ENCODE assay signal across 8 mouse cellular contexts in genomic region chrX:144319366-144319765, GRCm38 (mm10). TPM values are rescaled to one million over a fixed set of nuclear protein-coding genes. Genes with fewer than 3 reads are reported as not detected.
A peak's percentile ranks its signal among the peaks of the same experiment; 100 is the strongest.
DNase-seq lines count a peak whose midpoint lies in the region; ATAC-seq and TF ChIP-seq lines count a peak whose summit lies in the region.

No protein-coding gene starts in this region.

- ATAC-seq in kidney, embryonic 15.5 days (replicated peaks; ENCODE audit: low FRiP score), result no peak
- ATAC-seq in hindbrain, embryonic 13.5 days (ENCODE audit: low FRiP score), result no peak
- ATAC-seq in midbrain, embryonic 15.5 days (replicated peaks), result no peak

- no peaks in the 10 kb centered on the region for H3K9me3 ChIP-seq in kidney, embryonic 15.5 days (replicated peaks)
- H3K9me3 ChIP-seq in hindbrain, embryonic 13.5 days, result no peaks in the 10 kb centered on the region
- no peaks in the 10 kb centered on the region for H3K9me3 ChIP-seq in midbrain, embryonic 15.5 days

- peaks cover 6% of the 10 kb centered on the region; the same call in 1 of the 2 replicates for H3K4me1 ChIP-seq in kidney, embryonic 15.5 days
- H3K4me1 ChIP-seq in hindbrain, embryonic 13.5 days (replicated peaks), result peaks cover 6% of the 10 kb centered on the region; the same call in 1 of the 2 replicates
- no peaks in the 10 kb centered on the region for H3K4me1 ChIP-seq in midbrain, embryonic 15.5 days

- peak overlapping the region; percentile 75 for H3K4me2 ChIP-seq in kidney, embryonic 15.5 days
- H3K4me2 ChIP-seq in hindbrain, embryonic 13.5 days, result peak overlapping the region; percentile 81
- peak overlapping the region; percentile 90 for H3K4me2 ChIP-seq in midbrain, embryonic 15.5 days

- no peak for DNase-seq in kidney, postnatal 25 days
- peak; percentile 23 for DNase-seq in brain, embryonic 14.5 days (ENCODE audit: low read depth)
- DNase-seq in kidney, postnatal 36 days, result no peak
- DNase-seq in ovary, postnatal 14 days (ENCODE audit: low spot score), result no peak
- DNase-seq in embryo, embryonic 10 days (ENCODE audit: low spot score), result no peak

- WGBS in kidney, embryonic 15.5 days, result 40% methylated on average over 7 of the region's 9 CpGs
- WGBS in hindbrain, embryonic 13.5 days, result 47% methylated on average over 9 of the region's 9 CpGs
- WGBS in midbrain, embryonic 15.5 days, result 32% methylated on average over 9 of the region's 9 CpGs

- no peaks in the 10 kb centered on the region for H3K27me3 ChIP-seq in kidney, embryonic 15.5 days
- no peaks in the 10 kb centered on the region for H3K27me3 ChIP-seq in hindbrain, embryonic 13.5 days
- H3K27me3 ChIP-seq in midbrain, embryonic 15.5 days (replicated peaks), result no peaks in the 10 kb centered on the region

- H3K4me3 ChIP-seq in kidney, embryonic 15.5 days (replicated peaks), result peak overlapping the region; percentile 63
- no peak overlapping the region for H3K4me3 ChIP-seq in hindbrain, embryonic 13.5 days
- H3K4me3 ChIP-seq in midbrain, embryonic 15.5 days, result no peak overlapping the region

- TF ChIP-seq CTCF in brain, embryonic 14.5 days (IDR thresholded peaks at IDR 0.05; ENCODE audit: borderline replicate concordance, extremely low read depth, insufficient read depth, insufficient read length), result no peak

- H3K36me3 ChIP-seq in kidney, embryonic 15.5 days, result no peaks in the 10 kb centered on the region; the same call in 1 of the 2 replicates
- no peaks in the 10 kb centered on the region for H3K36me3 ChIP-seq in hindbrain, embryonic 13.5 days
- no peaks in the 10 kb centered on the region for H3K36me3 ChIP-seq in midbrain, embryonic 15.5 days (replicated peaks)

- H3K27ac ChIP-seq in kidney, embryonic 15.5 days, result no peak overlapping the region
- no peak overlapping the region for H3K27ac ChIP-seq in hindbrain, embryonic 13.5 days
- H3K27ac ChIP-seq in midbrain, embryonic 15.5 days, result no peak overlapping the region

- no peak for TF ChIP-seq POLR2A in brain, embryonic 14.5 days (IDR thresholded peaks at IDR 0.05; ENCODE audit: borderline replicate concordance, extremely low read depth, insufficient read depth, insufficient read length, poor library complexity, severe bottlenecking)

- H3K9ac ChIP-seq in kidney, embryonic 15.5 days, result no peak overlapping the region
- no peak overlapping the region for H3K9ac ChIP-seq in hindbrain, embryonic 13.5 days
- no peak overlapping the region for H3K9ac ChIP-seq in midbrain, embryonic 15.5 days

RNA-seq across cellular contexts. Expression of gene Alg13, which starts 1.8 kb away (rescaled TPM):
- polyA plus RNA-seq in kidney, embryonic 15.5 days (2015; fragmentation: Nextera tagmentation; extraction: Ambion mirVana), result 26.5 and 28.0 TPM in 2 replicates
- 16.6 and 17.2 TPM in 2 replicates for polyA plus RNA-seq in brain, embryonic 14.5 days (2012; rRNA removed)
- 10.7 and 13.4 TPM in 2 replicates for polyA plus RNA-seq in hindbrain, embryonic 13.5 days (2015; fragmentation: Nextera tagmentation; extraction: Ambion mirVana)
- 10.2 and 12.1 TPM in 2 replicates for polyA plus RNA-seq in midbrain, embryonic 15.5 days (2015; fragmentation: Nextera tagmentation; extraction: Ambion mirVana)
